Mouse (Mus musculus) cerebellum, adult 2 months (tissue): Measurements from ENCODE around the gene Spc24.

ENCODE experiments used
- CTCF ChIP-seq: fragments of 200-500 bp; IDR thresholded peaks from 2 replicates; pipeline ENCODE4 v1.5.1; 2011; ENCODE audit warnings: low read depth, mild to moderate bottlenecking, control low read depth, low read length, moderate library complexity, borderline replicate concordance; ENCODE audit not compliant: insufficient read depth
- POLR2A ChIP-seq: fragments of 200-500 bp; IDR thresholded peaks from 2 replicates; pipeline ENCODE4 v1.6.1; 2011; ENCODE audit warnings: low read length, control low read depth, borderline replicate concordance; ENCODE audit not compliant: insufficient read depth

- TF ChIP-seq POLR2A (no peak), CTCF (no peak)
These were observed 9.6 kb upstream of the Spc24 start for GRCm38 (mm10) chr9:21769558-21770183.
